Mouse (Mus musculus): ENCODE measurements around the gene Thegl.
A peak's percentile ranks its signal among the peaks of the same experiment; 100 is the strongest.
"Not testable (repeated sequence)": the region's sequence is repeated elsewhere in the genome, so short reads cannot be mapped to it uniquely, and the experiment has no call there.

Gene Thegl

GRCm38 (mm10) chr5:77015544-77016482 lies at the start of gene Thegl:
Thegl (plus strand) TSS chr5:77016023.
- DNase-seq (ENCODE audit: low spot score): peak; percentile 94

GRCm38 (mm10) chr5:76969250-76969649 lies 46.6 kb upstream of the Thegl start:
- DNase-seq (ENCODE audit: low spot score): no peak

- DNase-seq (ENCODE audit: low spot score): not testable (repeated sequence)
Observed at GRCm38 (mm10) chr5:76971115-76971514, 44.7 kb upstream of the Thegl start.

GRCm38 (mm10) chr5:76973488-76973887 lies 42.3 kb upstream of the Thegl start:
- DNase-seq (ENCODE audit: low spot score): no peak

GRCm38 (mm10) chr5:76974207-76974553 lies 41.6 kb upstream of the Thegl start:
- DNase-seq (ENCODE audit: low spot score): no peak

- peak; percentile 92 for DNase-seq (ENCODE audit: low spot score)
Observed at GRCm38 (mm10) chr5:76974554-76975285, 41.1 kb upstream of the Thegl start, which contains the start of gene Srp72. Srp72 (plus strand) TSS chr5:76974683.

GRCm38 (mm10) chr5:76975736-76976135 lies 40.1 kb upstream of the Thegl start:
- DNase-seq (ENCODE audit: low spot score): no peak

GRCm38 (mm10) chr5:76984015-76984414 lies 31.8 kb upstream of the Thegl start:
- DNase-seq (ENCODE audit: low spot score): no peak

- no peak for DNase-seq (ENCODE audit: low spot score)
Observed at GRCm38 (mm10) chr5:76990789-76991188, 25.0 kb upstream of the Thegl start.

GRCm38 (mm10) chr5:76993174-76993814 lies 22.5 kb upstream of the Thegl start:
- DNase-seq (ENCODE audit: low spot score): no peak

- peak; percentile 69 for DNase-seq (ENCODE audit: low spot score)
Observed at GRCm38 (mm10) chr5:76998416-76998815, 17.4 kb upstream of the Thegl start.

GRCm38 (mm10) chr5:77001192-77001591 lies 14.6 kb upstream of the Thegl start:
- no peak for DNase-seq (ENCODE audit: low spot score)

GRCm38 (mm10) chr5:77004051-77004821 lies 11.6 kb upstream of the Thegl start, which contains the start of gene Arl9:
Arl9 (plus strand) TSS chr5:77004055.
- no peak for DNase-seq (ENCODE audit: low spot score)

- no peak for DNase-seq (ENCODE audit: low spot score)
Observed at GRCm38 (mm10) chr5:77010352-77010751, 5.5 kb upstream of the Thegl start.

- no peak for DNase-seq (ENCODE audit: low spot score)
Observed at GRCm38 (mm10) chr5:77011082-77011481, 4.7 kb upstream of the Thegl start.

- no peak for DNase-seq (ENCODE audit: low spot score)
Observed at GRCm38 (mm10) chr5:77013171-77013570, 2.7 kb upstream of the Thegl start.

GRCm38 (mm10) chr5:77028034-77028433 lies 12.2 kb downstream of the Thegl start:
- DNase-seq (ENCODE audit: low spot score): no peak

GRCm38 (mm10) chr5:77029735-77030134 lies 13.9 kb downstream of the Thegl start:
- DNase-seq (ENCODE audit: low spot score): peak; percentile 32

- not testable (repeated sequence) for DNase-seq (ENCODE audit: low spot score)
Observed at GRCm38 (mm10) chr5:77035101-77035500, 19.3 kb downstream of the Thegl start.

- no peak for DNase-seq (ENCODE audit: low spot score)
Observed at GRCm38 (mm10) chr5:77038451-77038850, 22.6 kb downstream of the Thegl start.

- DNase-seq (ENCODE audit: low spot score): no peak
Observed at GRCm38 (mm10) chr5:77039391-77039790, 23.6 kb downstream of the Thegl start.

- no peak for DNase-seq (ENCODE audit: low spot score)
Observed at GRCm38 (mm10) chr5:77044362-77044761, 28.5 kb downstream of the Thegl start.

All from embryo, embryonic 10 days (tissue).